Mouse (Mus musculus): ENCODE data around the gene Ceacam2.
A peak's percentile ranks its signal among the peaks of the same experiment; 100 is the strongest.
"Not testable (repeated sequence)": the region's sequence is repeated elsewhere in the genome, so short reads cannot be mapped to it uniquely, and the experiment has no call there.

The Ceacam2 gene

DNA sequence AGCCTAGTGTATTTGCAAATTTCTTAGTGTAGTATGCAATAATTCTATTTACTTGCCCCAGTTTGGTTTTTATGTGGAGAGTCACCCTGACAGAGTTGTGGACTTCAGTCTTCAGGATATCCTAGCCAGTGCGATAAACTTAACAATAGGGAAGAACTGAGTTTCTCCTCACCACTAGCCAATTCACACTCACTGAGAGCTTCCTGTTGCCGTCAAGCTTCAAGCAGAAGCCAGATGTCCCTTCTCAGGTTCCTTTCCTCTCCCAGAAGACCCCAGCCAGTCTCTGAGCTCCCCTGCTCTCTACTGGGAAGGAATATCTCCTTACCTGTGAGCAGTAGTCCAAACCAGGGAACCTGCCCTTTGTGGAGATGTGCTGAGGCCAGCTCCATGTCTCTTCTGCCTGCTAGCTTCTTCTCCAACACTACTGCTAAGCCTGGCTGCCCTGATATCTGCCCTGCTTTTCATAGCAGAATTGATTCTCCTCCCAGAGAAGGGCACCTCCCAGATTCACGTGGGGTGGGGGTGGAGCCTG is at the start of gene Ceacam2:
TSS of gene Ceacam2 (minus strand) at position 482 of the 532 bp plus-strand sequence.
- DNase-seq: not testable (repeated sequence)

DNA sequence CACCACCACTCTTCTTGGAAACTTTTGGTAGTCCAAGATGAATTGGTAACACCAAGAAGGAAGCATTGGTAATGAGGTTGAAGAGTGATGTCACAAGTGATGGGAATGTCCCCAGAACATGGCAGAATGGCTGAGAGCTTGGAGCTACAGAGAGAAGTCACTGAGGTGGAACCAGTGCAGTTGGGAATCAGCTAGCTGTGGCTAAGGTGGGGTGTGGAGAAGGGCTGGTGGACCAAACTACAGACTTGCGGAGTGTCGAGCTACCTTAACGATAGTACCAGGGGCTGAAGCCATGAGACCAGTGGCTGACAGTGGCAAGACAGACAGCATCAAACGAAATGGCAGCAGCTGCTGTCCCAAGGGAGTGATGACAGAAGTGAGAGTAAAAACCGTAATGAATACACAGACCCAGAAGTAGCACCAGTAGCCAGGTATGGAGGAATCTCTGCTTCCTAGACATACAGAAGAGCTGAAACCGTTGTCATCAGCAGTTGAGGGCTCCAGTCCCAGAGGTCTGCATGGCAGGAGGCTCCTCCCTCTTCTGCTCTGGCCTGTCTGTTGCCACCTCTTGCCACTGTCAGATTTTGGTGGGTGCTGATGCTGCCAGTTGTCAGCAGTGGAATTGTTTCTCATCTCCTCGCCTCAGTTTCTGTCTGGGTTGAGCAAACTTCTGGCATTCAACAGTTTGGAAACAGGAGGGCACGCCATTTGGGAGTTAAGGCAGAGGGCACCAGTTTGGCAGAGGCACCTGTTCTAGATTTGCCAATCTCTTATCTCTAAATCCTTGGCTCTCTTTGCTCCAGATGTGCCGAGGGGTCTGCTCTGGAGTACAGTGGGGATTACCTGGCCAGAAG is 45.9 kb upstream of the Ceacam2 start:
- DNase-seq: peak; percentile 75

DNA sequence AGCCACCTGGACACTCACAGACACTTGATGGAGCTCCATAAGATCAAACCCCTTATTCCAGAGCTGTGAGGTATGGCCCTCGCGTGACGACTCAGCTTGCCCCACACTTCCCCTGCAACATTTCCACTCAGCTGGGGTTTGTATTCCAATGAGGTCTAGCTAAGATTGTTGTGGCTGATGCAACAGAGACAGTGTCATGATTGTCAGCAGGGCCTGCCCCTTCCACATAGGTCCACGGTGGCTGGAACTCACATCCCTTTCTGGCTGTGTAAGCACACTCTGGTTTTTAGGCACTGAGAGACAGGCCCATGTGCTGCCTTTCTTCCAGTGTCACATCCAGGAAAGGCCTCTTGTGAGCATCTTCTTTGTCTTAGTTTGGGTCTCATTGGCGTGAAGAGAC is 45.0 kb upstream of the Ceacam2 start:
- DNase-seq: peak; percentile 72

DNA sequence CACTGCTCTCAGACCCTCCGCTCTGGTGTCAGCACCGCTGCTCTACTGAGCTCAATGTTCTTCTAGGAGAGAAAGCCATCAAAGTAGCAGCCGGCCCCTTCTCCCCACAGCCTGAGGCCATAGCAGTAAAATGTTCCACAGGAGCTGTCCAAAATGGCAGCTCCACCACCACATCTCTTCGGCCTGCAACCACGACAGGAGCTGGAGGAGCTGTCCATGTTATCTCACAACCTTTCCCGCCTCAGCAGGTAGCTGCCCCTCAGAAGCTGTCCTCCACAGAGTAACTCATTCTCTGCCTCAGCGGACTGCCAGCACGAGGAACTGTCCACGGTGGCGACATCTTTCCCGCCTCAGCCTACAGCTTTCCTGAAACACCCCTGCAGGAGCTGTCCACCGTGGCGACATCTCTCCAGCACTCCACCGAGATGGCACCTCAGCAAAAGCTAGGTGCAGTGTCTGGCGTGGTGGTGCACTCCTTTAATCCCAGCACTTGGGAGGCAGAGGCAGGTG is 42.7 kb upstream of the Ceacam2 start:
- DNase-seq: peak; percentile 87

DNA sequence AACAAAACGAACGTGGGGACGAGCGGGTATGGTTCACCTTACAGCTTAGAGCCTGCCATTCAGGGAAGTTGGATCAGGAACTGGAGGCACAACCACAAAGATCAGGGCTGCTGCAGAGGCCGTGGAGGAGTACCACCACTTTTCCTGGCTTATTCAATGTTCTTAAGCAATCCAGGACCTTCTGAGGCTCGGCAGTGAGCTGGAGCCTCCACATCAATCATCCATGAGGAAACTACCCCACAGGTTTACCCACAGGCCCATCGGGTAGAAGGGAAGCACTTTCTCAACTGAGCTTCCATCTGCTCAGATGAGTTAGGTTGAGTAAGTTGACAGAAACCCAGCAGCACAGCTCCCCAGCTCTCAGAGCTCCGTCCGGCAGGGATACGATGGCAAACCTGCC is 39.8 kb upstream of the Ceacam2 start:
- DNase-seq: peak; percentile 59

DNA sequence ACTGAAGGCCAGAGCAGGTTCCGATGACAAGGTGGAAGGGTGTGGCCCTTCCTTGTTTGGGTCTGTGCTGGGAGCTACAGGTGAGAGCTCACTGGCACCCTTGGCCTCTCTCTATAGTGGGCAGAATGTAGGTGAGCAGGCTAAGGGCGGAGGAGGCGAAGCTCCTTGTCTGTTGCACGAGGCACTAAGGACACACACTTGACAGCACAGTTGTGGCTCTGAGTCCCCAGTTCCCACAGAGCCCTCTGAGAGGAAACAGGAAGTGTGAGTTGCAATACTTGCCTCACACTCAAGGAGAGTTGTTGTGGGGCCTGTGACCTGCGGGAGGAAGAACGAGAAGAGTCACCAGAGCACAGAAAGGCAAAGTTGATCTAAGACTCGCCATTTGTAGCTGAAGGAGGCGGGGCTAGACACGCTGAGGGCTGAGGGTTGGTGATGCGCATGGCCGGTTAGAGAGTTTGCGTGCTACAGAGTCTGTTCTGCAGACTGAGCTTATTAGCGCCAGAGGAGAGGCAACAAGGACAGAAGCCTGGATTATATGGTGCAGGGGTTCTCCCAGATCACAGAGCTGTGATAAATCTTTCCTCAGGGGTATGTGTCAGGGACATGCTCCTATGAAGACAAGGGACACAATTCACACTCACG is 37.3 kb upstream of the Ceacam2 start:
- peak; percentile 83 for DNase-seq

DNA sequence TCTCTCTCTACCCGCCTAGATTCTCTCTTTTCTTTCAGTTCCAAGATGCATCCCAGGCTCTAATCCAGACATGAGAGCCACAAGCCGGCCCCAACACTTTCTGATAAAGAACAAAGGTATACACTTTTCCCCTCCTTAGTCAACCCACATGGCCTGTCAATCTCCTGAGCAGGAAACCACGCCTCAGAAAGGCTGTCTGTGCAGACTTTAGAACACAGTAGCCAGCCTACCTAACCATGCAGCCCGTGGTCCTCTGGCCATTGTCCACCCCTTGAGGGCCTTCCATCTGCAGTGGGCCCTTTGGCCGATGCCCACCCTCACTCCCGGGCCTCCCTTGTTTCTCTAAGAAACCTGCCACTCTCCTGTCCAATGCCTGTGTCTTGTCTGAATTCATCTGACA is 36.7 kb upstream of the Ceacam2 start:
- not testable (repeated sequence) for DNase-seq

DNA sequence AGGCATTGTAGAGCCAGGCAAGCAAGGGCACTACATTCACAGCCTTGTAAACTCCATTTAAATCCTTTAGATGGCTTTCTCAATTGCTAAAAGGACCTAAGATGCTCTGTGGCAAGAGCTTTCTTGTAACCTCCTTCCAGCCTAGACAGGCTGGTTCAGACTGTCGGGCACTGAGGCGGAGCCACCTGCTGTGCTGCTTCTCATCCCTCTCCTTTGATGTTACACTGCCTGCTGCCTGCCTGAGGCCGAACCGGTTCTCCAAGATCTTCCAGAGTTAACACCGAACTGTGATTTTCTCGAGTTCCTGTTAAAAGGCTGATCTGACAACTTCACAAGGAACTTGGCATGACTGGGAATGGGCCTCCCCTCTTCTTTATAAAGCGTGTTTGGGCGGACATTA is 36.2 kb upstream of the Ceacam2 start:
- peak; percentile 15 for DNase-seq

DNA sequence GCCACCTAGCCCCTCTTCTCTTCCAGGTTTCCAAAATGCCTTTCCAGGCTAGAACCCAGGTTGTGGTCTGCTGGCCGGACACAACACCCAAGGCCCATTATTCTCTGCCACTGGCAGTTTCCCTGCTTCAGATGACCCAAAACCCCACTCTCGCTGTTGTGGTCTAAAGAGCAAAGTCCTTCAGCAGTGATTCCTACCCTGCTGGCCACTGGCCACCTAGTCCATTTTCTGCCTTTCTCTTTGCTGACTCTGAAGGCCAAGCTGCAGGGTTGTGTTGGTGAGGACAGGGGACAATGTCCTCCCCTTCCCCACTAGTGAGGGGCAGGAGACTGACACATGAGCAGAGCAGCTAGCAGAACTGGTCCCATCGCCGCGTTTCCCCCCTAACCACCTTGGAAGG is 35.4 kb upstream of the Ceacam2 start:
- DNase-seq: peak; percentile 55

DNA sequence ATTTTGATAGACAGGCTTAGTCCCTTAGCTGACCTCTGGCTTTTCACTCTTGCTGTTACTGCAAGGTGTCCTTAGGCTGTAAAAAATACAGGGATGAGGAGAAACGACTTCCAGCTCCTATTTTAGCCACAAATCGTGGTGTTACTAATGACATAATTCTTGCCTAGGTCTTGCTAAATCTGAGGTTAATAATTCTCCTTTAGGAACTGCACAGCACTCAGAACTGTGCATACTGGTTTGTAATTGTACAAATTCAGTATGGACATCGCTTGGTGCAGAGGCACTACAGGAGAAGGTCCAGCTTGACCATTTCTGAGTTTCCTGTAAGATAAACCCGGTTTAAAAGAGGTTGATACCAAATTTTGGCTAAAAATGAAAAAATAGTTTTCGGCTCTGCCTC is 34.1 kb upstream of the Ceacam2 start:
- DNase-seq: not testable (repeated sequence)

DNA sequence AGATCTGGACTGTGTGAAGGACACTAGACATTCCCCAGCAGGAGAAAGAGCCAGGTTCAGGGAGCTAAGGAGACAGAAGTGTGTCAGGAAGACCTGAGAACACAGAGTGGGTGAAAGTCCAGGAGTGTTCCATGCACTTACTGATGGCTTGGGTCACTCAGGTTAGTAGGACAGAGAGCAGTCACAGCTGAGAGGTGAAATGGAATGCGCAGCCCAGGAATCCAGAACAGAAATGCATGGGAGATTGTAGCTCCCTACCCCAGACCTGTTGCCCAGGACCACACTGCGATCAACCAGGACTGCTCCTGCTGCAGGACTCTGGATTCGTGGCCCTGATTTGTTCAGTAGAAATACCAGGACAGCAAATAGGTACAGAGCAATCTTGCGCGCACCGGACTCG is 29.1 kb upstream of the Ceacam2 start:
- peak; percentile 86 for DNase-seq

DNA sequence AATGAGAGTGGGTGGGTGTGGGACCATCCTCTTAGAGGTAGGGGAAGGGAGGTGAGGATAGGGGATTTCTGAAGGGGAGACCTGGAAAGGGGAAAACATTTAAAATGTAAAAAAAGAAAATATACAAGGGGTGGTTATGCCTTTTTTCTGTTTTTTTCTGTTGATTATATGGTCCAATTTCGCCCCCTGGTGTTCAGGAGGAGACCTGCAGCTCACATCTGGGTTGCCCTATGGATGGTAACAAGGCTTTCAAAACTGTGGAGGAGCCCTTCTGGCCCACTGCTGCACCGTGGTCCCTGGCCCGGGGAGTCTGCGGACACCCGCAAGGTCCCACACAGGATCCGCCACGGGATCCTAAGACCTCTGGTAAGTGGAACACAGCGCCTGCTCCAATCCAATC is 1.8 kb upstream of the Ceacam2 start:
- not testable (repeated sequence) for DNase-seq

DNA sequence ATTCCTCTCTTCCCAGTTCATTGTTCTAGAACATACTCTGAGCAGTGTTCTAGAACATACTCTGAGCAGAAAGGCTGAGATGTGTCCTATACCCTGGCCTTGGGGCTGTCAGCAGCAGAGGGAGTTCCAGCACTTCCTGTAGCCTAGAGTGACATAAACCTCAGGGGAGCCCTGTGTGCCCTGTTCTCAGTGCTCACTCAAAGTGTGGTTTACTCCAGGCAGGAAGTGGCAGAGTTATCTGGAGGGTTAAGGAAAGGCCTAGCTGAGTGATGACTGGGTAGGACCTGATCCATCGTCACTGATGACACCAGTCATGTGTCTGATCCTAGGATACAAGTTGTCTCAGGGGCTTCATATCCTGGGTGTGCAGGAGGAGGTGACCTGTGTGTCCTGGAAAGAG is 297 bp upstream of the Ceacam2 start:
- not testable (repeated sequence) for DNase-seq

DNA sequence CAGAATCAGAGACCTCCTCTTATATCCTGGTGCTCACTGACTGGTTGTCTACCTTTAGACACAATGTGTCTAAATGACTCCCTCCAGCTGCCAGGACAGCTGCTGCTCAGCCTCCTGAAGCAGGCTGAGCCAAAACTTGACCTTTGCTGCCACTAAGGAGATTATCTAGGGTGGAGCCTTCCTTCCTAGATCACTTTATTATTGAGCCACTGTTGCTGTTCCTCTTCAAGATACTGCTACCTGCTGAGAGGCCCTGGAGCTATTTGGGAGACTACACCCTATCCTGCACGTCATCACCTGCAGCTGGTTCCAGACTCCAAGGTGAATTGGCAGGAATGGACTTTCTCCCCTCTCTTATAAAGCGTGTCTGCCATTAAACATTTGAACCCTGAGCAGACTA is 8.8 kb downstream of the Ceacam2 start:
- DNase-seq: peak; percentile 96

DNA sequence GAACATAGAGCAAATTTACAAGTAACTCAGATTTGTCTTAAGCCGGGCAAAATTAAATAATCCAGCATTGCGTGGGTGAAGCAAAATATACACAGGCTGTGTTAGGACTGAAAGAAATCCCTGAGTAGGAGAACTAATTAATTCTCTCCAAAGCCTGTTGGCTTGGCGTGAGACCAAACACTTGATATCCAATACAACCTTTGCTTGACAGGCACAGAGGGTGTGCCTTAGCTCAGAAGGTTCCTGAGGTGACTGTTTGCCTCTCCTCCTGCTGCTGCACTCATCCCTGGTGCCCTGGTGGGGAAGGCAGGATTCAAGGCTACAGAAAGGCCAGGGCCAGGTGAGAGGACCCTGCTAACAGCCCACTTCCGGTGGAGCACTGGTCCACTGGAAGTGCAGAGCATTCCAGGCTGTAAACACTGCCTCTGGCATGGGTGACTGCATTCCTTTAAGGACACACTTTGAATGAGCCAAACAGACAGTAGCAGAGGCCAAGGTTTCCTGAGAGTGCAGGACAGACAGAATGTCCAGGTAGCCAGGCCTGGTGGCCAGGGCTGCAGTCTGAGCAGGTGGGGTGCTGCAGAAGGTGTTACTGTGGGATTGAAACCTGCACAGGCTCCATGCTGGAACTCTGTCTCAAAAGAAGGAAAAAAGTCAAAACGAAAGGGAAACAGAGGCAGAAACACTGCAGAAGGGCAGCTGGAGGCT is 23.4 kb downstream of the Ceacam2 start:
- not testable (repeated sequence) for DNase-seq

DNA sequence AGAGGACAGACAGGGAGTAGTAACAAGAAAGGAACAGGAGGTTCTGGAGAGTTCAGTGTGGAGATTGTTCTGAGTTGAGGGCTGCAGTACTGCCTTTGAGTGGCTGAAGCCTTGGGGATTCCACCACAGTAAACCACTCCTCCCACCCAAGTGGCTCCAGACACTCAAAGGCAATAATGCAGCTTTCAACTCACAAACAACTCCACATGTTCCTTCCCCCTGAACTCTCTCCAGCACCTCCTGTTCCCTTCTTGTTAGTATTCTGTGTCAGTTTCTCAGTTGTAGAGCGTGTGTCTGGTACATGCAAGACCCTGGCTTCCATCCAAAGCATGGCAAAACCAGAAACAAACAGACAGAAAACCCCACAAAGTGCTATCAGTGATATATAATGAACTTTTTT is 24.0 kb downstream of the Ceacam2 start:
- not testable (repeated sequence) for DNase-seq

DNA sequence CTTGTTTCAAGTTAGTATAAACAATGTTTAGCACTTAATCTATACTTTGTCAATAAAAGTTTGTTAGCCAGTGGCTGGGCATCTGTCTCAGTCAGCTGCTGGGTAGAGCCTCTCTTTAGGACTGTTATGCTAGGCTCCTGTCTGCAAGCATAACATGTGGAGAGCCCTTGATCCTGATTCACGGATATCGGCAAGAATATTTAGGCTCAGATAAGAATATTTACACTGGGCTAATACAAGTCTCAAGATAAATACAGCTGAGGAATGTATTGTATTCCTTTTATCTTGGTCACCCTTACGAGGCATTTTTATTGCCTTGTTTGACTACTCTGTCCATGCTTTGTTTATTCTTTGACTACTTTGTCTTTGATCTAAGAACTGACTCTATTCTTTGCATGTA is 29.7 kb downstream of the Ceacam2 start:
- no peak for DNase-seq

DNA sequence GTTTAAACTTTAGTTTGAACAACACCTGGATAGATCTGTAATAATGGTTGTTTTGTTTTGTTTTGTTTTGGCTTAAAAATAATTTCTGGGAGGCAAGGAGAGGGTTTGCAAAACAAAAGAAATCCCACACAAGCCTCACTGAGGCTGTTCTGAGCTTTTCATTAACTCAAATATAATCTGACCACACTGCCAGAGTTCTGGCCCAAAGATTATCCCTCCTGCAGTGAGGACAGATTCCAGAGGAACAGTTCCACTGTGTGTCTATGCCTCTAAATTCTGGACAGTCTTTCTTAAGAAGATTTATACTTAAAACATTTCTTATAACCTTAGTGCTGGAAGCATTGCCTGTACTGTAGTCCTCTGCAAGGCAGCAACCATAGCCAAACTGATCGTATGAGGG is 45.0 kb downstream of the Ceacam2 start:
- peak; percentile 22 for DNase-seq

DNA sequence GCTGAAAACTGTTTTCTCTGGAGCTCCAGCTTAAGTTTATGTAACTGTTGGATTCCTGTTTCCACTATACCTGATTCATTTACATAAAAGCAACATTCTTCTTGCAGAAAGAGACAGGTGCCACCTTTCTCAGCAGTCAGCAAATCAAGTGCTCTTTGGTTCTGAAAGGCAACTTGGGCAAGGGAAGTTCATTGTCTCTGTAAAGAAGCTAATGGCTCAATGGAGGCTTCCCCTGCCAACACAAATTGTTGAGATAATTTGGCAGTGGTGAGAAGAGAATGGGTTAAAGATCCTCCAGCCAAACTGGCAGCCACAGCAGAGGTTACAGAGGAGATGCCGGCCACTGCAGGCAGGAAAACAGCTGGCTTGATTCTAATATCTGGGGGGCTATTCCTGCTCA is 49.0 kb downstream of the Ceacam2 start:
- peak; percentile 15 for DNase-seq

DNA sequence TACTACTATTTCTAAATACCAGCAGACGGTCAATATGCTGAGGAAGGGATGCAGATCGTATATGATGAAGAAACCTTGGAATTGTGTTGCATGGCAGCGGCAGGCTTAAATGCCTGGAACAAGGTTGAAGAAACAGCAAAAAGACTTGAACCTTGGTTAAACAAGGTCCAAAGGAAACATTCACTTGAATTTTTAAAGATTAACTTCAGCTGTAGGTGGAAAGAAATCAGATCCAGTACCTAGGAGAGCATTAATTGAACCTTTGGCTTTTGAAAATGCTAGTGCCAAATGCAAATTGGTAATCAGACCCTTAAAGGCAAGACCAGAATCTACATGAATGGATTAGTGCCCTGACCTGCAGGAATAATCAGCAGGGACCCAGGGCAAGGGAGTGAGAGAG is 50.3 kb downstream of the Ceacam2 start:
- DNase-seq: peak; percentile 6

DNA sequence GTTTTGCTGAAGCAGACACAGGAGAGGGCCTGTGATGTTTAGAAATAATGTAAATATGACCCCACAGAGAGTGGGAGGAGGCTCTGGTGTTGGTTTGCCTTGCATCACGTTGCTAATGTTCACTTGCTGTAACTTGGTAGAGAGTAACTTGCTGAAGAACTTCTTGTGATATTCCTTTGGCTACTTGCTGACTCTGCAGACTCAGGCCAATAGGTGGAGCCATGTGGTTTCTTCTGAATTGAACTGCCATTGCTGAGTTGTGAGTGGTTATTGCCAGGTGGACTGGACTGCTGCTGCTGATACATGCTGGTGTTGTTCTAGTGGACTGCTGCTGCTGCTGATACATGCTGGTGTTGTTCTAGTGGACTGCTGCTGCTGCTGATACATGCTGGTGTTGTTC is 53.5 kb downstream of the Ceacam2 start:
- DNase-seq: peak; percentile 90

DNA sequence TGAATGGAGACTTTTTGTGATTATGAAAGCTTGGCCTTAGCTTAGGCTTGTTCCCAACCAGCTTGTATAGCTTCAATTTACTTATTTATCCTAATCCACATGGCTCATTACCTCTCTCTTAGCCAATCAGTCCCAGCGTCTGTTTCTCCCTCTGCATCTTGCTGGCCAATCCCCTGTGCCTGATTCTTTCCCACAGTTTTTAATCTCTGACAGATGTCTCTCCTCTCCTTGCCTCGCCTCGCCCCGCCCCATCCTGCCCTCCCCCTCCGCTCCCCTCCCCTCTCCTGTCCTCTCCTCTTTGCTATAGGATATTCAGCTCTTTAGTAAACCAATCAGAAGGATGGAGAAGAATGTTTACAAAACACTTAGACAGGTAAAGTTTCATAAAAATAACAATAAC is 54.6 kb downstream of the Ceacam2 start:
- peak; percentile 65 for DNase-seq

DNA sequence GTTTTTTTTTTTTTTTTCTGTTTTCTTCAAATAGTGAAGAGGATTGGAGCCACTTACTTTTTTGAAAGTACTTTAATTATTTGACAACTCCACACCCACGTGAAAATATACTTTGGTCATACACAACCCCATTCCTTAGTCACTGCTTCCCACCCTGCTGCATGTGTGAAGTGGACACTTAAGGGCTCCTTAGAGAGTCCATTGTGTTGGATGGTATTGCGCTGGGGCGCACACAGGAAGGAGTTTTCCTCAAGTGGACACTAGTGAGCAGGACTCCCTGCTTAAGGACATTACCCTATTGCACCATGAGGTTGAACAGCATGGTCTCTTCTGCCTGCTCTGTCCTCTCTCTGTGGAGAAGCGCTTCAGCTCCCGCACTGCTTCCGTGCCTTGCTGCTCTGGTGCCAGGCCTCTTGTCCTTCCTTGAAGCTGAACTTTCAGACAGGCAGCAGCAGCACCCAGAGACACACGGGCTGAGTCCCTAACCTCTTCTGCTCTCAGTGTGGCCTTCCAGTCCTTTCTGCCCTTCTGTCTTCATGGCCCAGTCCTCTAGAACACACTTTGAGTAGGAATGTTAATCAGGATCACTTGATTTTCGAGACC is 56.4 kb downstream of the Ceacam2 start:
- DNase-seq: peak; percentile 81
